Mouse (Mus musculus): ENCODE measurements around the gene Palb2. TPM values are rescaled to one million over a fixed set of nuclear protein-coding genes. Genes with fewer than 3 reads are reported as not detected.

The Palb2 gene
- polyA plus RNA-seq, 1 experiment from 2014 or later: 15.7 TPM

DNA sequence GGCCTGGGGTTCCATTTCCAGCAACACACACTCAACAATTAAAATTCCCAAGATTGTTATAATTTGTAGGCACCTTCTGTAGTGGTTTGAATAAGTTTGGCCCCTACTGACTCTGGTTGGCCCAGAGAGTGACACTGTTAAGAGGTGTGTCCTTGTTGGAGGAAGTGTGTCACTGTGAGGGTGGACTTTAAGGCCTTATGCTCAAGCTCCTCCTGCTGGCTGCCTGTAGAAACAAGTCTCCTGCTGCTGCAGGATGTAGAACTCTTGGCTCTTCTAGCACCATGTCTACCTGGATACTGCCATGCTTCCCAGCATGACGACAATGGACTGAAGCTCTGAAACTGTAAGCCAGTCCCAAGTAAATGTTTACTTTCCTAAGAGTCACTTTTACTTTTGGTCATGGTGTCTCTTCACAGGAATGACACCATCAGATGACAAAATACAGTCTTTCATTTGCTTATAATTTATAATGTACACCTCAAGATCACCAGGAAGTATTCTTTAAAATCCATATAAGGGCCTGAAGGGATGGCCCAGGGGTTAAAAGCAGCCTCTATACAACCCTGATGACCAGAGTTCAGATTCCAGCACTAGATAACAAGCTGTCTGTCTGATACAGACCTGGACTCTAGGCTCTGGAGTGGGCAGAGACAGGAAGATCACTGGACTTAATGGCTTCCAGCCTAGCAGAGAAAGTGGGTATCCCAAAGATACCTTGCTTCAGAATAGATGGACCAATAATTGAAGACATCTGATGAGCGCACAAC is 38.0 kb downstream of the Palb2 start:
- H3K4me1 ChIP-seq: no peaks in the 10 kb centered on the region
- no peak for ATAC-seq
- no peaks in the 10 kb centered on the region for H3K27me3 ChIP-seq
- WGBS: 96% methylated on average over 2 of the region's 2 CpGs
- no peak overlapping the region for H3K9ac ChIP-seq
- H3K9me3 ChIP-seq (replicated peaks): no peaks in the 10 kb centered on the region
- H3K4me3 ChIP-seq: no peak overlapping the region
- H3K27ac ChIP-seq: no peak overlapping the region
- no peak overlapping the region for H3K4me2 ChIP-seq
- peaks cover 83% of the 10 kb centered on the region for H3K36me3 ChIP-seq (ENCODE audit: poor library complexity, severe bottlenecking)

DNA sequence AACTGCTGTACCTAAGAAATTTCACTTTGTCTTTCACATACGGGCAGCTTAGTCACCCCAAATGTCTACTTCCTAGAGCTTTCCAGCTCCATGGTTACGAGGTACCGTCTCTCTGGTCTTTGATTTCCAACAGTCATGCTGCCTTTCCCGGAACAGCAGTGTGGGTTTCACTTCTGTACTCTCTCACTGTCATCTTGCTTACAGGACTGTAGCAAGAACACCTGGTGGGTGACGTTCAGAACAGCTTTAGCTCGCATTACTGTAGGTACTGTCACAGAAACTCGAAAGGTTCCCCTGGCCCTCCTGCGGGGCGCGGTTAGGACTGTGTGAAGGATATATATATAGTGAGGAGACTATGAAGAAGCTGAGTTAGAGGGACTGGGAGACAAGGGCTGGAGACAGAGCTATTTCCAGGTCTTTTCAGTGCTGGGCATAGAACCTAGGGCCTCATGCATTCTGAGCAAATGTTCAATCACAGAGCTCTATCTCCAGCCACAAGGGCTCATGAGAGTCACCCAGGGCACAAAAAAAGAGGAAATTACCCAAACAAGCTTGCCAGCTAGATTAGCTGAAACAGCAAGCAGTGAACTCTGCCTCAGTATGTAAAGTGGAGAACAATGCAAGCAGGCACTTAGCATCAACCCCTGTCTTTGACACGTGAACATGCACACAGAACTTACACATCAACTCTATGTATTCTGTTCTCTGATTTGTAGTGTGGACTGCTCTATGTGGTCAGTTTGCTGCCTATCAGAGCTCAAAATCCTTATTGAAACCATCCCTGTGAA is 45.4 kb downstream of the Palb2 start:
- peaks cover 86% of the 10 kb centered on the region for H3K36me3 ChIP-seq (ENCODE audit: poor library complexity, severe bottlenecking)
- H3K4me3 ChIP-seq: no peak overlapping the region
- no peaks in the 10 kb centered on the region for H3K9me3 ChIP-seq (replicated peaks)
- no peaks in the 10 kb centered on the region for H3K4me1 ChIP-seq
- no peak for ATAC-seq
- H3K9ac ChIP-seq: no peak overlapping the region
- no peaks in the 10 kb centered on the region for H3K27me3 ChIP-seq
- no peak overlapping the region for H3K4me2 ChIP-seq
- H3K27ac ChIP-seq: no peak overlapping the region
- 91% methylated on average over 11 of the region's 11 CpGs for WGBS

DNA sequence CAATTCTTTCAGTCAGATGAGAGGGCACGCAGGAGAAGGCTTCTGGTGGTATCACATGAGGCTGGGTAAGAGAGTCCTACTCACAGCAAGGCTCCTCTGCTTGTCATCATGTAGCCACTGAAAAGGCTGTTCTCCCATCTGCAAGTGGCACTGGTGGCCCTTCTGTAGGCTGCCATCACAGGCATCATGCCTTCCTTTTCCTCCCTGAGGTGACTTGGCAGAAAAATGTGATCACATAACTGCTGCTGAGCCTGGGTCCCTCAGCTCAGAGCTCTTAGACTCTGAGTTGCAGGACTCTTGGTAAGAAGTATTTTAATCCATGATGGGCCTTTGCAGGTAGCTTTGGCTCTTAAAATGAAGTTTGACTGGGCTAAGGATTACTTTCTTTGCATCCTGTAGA is 51.7 kb downstream of the Palb2 start:
- WGBS: 97% methylated on average over 1 of the region's 1 CpGs

DNA sequence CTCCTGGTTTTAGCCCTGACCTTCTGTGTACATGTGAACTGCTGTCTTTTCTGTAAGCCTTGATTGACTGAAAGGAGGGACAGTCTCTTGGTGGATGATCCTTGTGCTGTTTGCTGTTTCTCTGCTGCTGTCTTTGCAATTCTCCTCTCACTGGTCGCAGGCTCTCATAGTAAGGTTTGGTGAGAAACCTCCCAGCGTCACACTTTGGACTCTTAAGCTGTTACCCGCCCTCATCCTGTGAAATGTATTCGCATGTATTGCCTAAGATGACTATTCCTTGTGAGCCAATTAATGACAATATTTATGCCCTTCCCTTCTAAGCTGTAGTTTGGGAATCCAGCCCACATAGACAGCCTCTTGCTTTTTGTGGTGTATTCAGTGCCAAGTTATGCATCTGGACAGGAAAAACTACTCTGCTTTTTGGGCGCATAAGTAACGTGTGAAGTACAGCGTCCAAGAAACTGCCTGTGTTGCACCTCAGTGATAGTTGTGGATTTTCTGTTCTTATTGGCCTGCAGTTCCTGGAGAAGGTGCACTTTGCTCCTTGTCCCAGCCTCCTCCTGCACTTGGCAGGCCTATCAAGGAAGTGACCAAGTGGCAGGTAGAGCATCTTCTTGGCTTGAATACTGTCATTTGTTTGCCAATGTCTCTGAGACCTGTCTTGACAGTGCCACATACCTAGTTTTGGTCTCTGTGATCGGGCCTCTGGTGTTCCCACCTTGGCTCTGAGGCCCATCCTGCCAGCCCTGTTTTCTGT is 52.8 kb downstream of the Palb2 start:
- Histone ChIP-seq H3K4me2 (no peak overlapping the region), H3K9ac (no peak overlapping the region), H3K27ac (no peak overlapping the region), H3K36me3 (ENCODE audit: poor library complexity, severe bottlenecking) (peaks cover 90% of the 10 kb centered on the region), H3K9me3 (replicated peaks) (no peaks in the 10 kb centered on the region), H3K4me1 (no peaks in the 10 kb centered on the region), H3K27me3 (no peaks in the 10 kb centered on the region), H3K4me3 (no peak overlapping the region)
- no peak for ATAC-seq
- 95% methylated on average over 8 of the region's 8 CpGs for WGBS

More for the DNA sequence above, 51.7 kb downstream of the Palb2 start:
- Histone ChIP-seq H3K27me3 (no peaks in the 10 kb centered on the region), H3K9me3 (replicated peaks) (no peaks in the 10 kb centered on the region), H3K27ac (no peak overlapping the region), H3K36me3 (ENCODE audit: poor library complexity, severe bottlenecking) (peaks cover 88% of the 10 kb centered on the region), H3K4me2 (no peak overlapping the region), H3K4me1 (no peaks in the 10 kb centered on the region), H3K9ac (no peak overlapping the region), H3K4me3 (no peak overlapping the region)
- no peak for ATAC-seq

DNA sequence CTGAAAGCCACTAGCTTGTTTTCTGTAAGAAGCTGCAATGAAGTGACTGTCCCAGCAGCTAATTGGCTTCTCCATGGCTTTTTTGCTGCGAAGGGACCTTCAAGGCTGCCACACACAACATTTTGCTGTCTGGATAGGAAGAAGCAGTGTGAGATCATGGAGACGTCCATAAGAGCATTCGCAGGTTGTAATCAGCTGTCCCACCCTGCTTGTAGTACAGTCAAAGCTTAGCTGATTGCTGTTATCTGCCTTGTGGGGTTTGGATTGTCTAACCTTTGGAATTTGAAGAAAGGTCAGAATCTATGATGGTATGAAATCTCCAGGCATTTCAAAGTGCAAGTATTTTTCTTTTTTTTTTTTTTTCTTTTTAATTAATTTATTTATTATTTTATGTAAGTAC is 58.4 kb downstream of the Palb2 start:
- Histone ChIP-seq H3K27me3 (no peaks in the 10 kb centered on the region), H3K4me2 (no peak overlapping the region), H3K9ac (no peak overlapping the region), H3K36me3 (ENCODE audit: poor library complexity, severe bottlenecking) (peaks cover 92% of the 10 kb centered on the region), H3K27ac (no peak overlapping the region), H3K4me3 (no peak overlapping the region), H3K9me3 (replicated peaks) (no peaks in the 10 kb centered on the region), H3K4me1 (peaks cover 9% of the 10 kb centered on the region)
- 85% methylated on average over 3 of the region's 3 CpGs for WGBS
- no peak for ATAC-seq

DNA sequence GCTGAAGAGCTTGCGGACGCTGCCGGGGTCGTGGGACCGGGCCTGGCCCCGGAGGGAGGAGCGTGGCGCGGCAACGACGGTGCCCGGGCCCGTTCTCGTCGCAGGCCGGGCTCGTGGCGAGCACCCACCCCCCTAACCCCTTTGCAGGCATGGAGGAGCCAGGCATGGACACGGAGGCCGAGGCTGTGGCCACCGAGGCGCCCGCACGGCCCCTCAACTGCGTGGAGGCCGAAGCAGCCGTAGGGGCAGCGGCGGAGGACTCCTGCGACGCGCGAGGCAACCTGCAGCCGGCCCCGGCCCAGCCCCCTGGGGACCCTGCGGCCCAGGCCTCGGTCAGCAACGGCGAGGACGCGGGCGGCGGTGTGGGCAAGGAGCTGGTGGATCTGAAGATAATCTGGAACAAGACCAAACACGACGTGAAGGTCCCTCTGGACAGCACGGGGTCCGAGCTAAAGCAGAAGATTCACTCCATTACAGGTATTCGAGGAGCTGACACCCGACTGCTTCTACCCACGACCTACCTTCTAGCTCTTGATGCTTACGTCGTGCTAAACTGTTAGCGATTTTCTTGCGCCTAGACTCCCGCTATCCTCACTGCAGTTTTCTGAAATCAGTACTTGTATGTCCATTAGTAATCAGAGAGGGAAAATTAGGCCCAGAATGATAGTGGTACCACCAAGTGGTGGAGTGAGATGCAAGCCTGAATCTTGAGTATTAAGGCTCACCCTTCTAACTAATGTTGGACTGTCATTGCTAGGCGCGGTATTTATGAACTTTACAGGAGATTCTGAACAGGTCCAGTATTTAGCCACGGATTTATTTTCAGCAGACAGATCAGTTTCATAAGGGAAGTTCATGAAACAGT is 65.0 kb downstream of the Palb2 start:
- Histone ChIP-seq H3K4me1 (peaks cover 36% of the 10 kb centered on the region), H3K9me3 (replicated peaks) (no peaks in the 10 kb centered on the region), H3K4me3 (peak overlapping the region; percentile 97), H3K27me3 (no peaks in the 10 kb centered on the region), H3K27ac (peak overlapping the region; percentile 96), H3K36me3 (ENCODE audit: poor library complexity, severe bottlenecking) (peaks cover 40% of the 10 kb centered on the region), H3K9ac (peak overlapping the region; percentile 95), H3K4me2 (peak overlapping the region; percentile 71)
- WGBS: 2% methylated on average over 55 of the region's 58 CpGs
- ATAC-seq: peak; percentile 64; the same call in 1 of the 2 replicates

DNA sequence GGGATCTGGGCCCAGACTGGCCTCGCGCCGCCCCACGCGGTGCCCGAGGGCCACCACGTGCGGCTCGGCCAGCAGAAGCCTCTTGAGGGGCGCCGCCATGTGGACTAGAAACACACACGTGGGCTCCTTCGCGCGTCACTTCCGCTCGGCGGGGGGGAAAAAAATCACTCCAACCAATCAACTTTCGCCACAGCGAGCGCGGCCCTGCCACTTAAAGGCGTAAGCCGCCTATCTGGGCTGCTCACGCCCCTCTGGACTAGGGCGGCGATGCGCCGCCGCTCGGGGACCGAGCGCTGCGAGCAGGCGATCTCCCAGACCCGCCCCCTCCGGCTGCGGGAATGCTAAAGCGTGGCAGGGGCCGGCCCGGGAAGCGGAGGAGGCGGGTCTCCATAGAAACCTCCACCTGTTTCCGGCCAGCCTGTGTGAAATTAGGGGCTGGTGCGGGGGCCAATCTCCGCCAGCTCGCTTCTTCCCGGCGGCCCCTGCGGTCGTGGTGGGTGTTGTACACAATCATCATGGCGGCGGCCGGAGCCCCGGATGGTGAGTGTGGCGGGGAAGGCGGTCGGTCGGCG is 65.8 kb downstream of the Palb2 start, which contains the start of the genes Ubfd1 and Ears2:
Ubfd1 (plus strand) TSS at position 231 of the 572 bp plus-strand sequence.
Ears2 (minus strand) TSS at position 319 of the 572 bp plus-strand sequence.
- Histone ChIP-seq H3K4me3 (peak within 1 kb of the TSS; percentile 97), H3K4me1 (peaks cover 36% of the 10 kb centered on the region), H3K27ac (peak within 1 kb of the TSS; percentile 96), H3K36me3 (ENCODE audit: poor library complexity, severe bottlenecking) (peaks cover 40% of the 10 kb centered on the region), H3K9ac (peak within 1 kb of the TSS; percentile 95), H3K9me3 (replicated peaks) (no peaks in the 10 kb centered on the region), H3K4me2 (peak within 1 kb of the TSS; percentile 71), H3K27me3 (no peaks in the 10 kb centered on the region)
- ATAC-seq: peak; percentile 98
- WGBS: under 1% methylated on average over 60 of the region's 60 CpGs

DNA sequence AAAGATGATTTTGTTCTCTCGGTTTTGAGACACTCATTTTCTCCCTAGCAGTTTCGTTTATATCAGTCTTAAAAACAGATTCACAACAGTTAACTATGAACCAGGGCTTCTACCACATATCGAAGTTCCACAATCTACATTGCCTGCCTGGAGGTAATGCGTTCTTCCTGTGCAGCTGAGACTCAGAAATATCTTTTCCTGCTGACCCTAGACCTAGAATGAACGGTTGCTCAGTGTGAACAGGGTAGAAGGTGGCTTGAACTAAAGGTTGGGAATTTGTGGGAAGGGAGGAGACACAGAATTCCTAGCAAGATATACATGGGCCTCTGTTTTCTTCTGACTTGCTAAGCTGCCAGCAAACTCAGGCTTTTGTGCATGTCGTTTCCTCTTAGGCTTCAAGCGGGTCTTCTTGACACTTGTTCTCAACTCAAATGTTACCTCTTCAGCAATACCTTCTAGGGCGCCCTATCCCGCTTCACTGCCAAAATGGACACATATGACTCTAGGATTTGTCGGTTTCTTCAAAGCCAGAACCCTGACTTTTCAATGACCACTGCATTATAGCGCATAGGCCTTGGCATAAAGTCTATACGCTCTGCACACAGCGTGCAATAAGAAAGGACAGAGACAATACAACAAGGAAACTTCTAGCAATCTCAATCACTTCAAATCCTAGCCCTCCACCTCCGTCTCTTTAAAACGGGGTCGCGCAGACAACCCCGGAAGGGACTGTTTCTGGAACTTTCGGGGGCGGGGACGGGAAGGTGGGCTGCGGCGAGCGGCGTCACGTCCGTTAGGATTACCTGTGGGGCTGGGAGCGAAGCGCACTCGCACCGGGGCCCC is 66.5 kb downstream of the Palb2 start:
- H3K9me3 ChIP-seq (replicated peaks): no peaks in the 10 kb centered on the region

DNA sequence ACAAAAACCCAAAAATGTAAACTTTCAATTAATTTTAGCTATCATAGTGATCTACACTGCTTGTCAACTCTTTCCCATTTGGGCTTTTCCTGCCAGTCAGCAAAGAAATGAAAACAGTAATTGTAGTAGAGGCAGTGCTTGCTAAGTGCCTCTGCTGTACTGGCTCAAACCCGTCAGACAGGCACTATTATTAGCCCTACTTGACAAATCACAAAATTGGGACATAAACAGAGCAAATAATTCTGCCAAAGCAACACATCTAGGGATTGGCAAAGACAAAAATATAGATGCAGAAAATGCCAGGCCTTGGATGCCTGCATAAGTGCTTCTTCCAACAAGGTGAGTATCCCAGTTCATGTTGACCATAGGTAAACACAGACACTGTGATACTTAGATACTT is 67.1 kb downstream of the Palb2 start:
- Histone ChIP-seq H3K4me3 (no peak overlapping the region), H3K9me3 (replicated peaks) (no peaks in the 10 kb centered on the region), H3K4me1 (peaks cover 36% of the 10 kb centered on the region), H3K27ac (no peak overlapping the region), H3K36me3 (ENCODE audit: poor library complexity, severe bottlenecking) (peaks cover 28% of the 10 kb centered on the region), H3K27me3 (no peaks in the 10 kb centered on the region), H3K4me2 (peak overlapping the region; percentile 71), H3K9ac (peak overlapping the region; percentile 13; the same call in 1 of the 2 replicates)
- no peak for ATAC-seq
- 73% methylated on average over 1 of the region's 1 CpGs for WGBS

More for the DNA sequence above, 66.5 kb downstream of the Palb2 start:
- ATAC-seq: no peak; the same call in 1 of the 2 replicates
- Histone ChIP-seq H3K9ac (peak overlapping the region; percentile 95), H3K4me2 (peak overlapping the region; percentile 71), H3K36me3 (ENCODE audit: poor library complexity, severe bottlenecking) (peaks cover 33% of the 10 kb centered on the region), H3K4me1 (peaks cover 36% of the 10 kb centered on the region), H3K27ac (peak overlapping the region; percentile 96), H3K4me3 (peak overlapping the region; percentile 97), H3K27me3 (no peaks in the 10 kb centered on the region)
- WGBS: 18% methylated on average over 31 of the region's 31 CpGs

Measured in forebrain, embryonic 13.5 days (tissue).